ENCODE assay signal across 21 mouse cellular contexts in genomic region chrX:60570539-60570938, GRCm38 (mm10). TPM values are rescaled to one million over a fixed set of nuclear protein-coding genes. Genes with fewer than 3 reads are reported as not detected.
"Had no signal": no experiment of that assay in that cellular context is flagged by ENCODE, and none has a peak within 500 bp of the region (broad histone marks: within the 10 kb centered on the region; RNA-seq: fewer than 3 reads in every experiment).

No protein-coding gene starts in this region.

- ATAC-seq: intestine, embryonic 16.5 days; liver, postnatal 0 days; lung, postnatal 0 days had no signal

- H3K4me1 ChIP-seq: limb, embryonic 12.5 days; limb, embryonic 15.5 days; stomach, embryonic 15.5 days had no signal

- DNase-seq: kidney, adult 18-20 months; kidney, adult 9 months; kidney, postnatal 14 days; kidney, postnatal 4 days; left cerebral cortex, postnatal 4 days; liver, postnatal 0 days; lung, embryonic 14.5 days; retina, postnatal 1 day; right cerebral cortex, postnatal 25 days; spleen, adult 18-20 months; thymus, postnatal 25 days had no signal

- H3K4me2 ChIP-seq: limb, embryonic 12.5 days; limb, embryonic 15.5 days; liver, embryonic 11.5 days; lung, embryonic 14.5 days; stomach, embryonic 15.5 days had no signal

- H3K27me3 ChIP-seq: limb, embryonic 12.5 days; limb, embryonic 15.5 days; stomach, embryonic 15.5 days had no signal

- H3K9ac ChIP-seq: limb, embryonic 12.5 days; limb, embryonic 15.5 days; liver, embryonic 14.5 days; liver, postnatal 0 days; lung, embryonic 14.5 days; stomach, embryonic 15.5 days had no signal

- H3K27ac ChIP-seq: limb, embryonic 12.5 days; limb, embryonic 15.5 days; liver, embryonic 14.5 days; macrophage; stomach, embryonic 15.5 days had no signal

- H3K9me3 ChIP-seq: limb, embryonic 12.5 days; limb, embryonic 15.5 days; stomach, embryonic 15.5 days had no signal

- H3K36me3 ChIP-seq: limb, embryonic 12.5 days; limb, embryonic 15.5 days; stomach, embryonic 15.5 days had no signal

- H3K4me3 ChIP-seq: limb, embryonic 12.5 days; limb, embryonic 15.5 days; stomach, embryonic 15.5 days had no signal

RNA-seq across cellular contexts. Expression of gene Gm7073, which starts 31.5 kb away (rescaled TPM):
- polyA plus RNA-seq: intestine, embryonic 16.5 days; kidney, embryonic 16.5 days; limb, embryonic 12.5 days; limb, embryonic 15.5 days; liver, embryonic 11.5 days; liver, embryonic 14.5 days; liver, postnatal 0 days; lung, embryonic 14.5 days; lung, postnatal 0 days; macrophage; stomach, embryonic 15.5 days; thymus, postnatal 0 days had no signal
